Mouse (Mus musculus): ENCODE results near the gene Ccdc175. TPM values are rescaled to one million over a fixed set of nuclear protein-coding genes. Genes with fewer than 3 reads are reported as not detected.

Ccdc175 gene
- polyA plus RNA-seq, 1 experiment: not detected

DNA sequence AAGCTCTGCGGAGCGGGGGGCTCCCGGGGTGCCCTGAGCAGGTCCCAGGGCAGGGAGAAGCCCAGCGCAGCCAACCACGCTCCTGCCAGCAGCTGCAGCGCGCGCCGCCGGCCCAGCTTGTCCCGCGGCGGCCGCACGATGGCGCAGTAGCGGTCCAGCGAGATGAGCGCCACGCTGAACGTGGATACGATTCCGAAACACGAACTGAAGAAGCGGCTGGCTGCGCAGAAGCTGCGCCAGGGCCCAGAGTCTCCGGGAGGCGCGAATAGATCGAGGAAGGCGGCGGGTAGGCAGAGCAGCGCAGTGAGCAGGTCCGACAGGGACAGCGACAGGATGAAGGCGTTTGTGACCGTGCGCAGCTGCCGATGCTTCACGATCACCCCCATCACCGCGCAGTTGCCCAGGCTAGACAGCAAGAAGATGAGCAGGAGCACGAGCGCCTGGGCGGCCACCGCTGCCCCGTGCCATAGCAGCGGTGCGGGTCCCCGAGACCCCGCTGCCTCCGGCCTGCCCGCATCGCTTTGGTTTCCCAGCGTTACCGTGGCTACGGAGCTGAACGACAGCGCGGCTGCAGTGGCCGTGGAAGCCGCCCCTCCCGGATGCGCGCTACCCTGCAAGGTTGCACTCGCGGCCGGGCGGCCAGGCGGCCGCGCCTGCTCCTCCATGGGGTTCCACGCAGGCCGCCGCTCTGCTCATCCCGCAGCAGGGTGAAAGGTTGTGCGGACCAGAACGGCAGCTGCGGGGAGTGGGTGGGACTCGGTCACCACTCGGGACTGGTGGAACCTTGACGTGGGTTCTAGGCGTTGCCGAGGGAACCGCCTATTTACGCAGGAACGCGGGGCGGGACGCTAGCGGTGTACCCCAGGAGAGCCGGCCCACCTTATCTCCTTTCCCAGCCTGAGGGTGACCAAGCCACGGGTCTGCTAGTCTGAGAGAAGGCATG lies 114.2 kb downstream of the Ccdc175 start, which contains the start of gene Gpr135:
Gpr135 (minus strand) TSS at position 799 of the 943 bp plus-strand sequence.
- H3K4me3 ChIP-seq (ENCODE audit: insufficient read depth, poor library complexity, severe bottlenecking): peak within 1 kb of the TSS; percentile 32
- no peaks in the 10 kb centered on the region for H3K79me2 ChIP-seq (ENCODE audit: control insufficient read depth, insufficient read depth)

DNA sequence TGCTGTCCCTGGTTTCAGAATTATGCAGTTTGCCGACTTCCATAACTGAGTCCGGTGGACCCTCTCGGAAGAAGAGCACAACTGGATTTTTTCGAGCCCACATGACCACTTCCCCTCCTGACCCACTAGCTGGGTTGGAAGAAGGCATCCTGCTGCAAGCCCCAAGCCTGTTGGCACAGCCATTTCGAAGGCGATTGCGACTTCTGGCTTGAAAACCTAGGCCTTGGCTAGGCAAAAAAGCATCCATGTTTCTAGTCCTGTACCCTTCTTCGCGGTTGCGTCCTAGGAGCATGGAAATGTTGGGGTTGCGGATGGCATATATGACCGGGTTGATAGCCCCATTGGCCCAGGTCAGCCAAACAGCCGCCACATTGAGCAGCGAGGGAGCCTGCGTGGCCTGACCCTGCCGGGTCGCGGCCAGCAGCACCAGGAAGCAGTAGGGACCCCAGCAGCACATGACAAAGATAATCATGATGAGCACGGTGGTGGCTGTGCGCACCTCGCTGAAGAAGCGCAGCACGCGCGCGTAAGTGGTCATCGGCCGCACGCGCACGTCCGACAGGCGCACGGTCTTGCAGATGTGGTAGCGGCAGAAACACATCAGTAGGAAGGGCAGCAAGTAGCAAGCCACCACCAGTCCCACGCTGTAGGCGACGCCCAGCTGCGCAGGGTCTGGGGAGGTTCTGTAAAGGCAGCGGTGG lies 115.1 kb downstream of the Ccdc175 start:
- no peak overlapping the region for H3ac ChIP-seq (ENCODE audit: control insufficient read depth, insufficient read length, low read depth)
- peaks cover 3% of the 10 kb centered on the region for H3K27me3 ChIP-seq (ENCODE audit: control insufficient read depth, insufficient read depth, insufficient read length)
- H3K4me3 ChIP-seq (ENCODE audit: insufficient read depth, poor library complexity, severe bottlenecking): no peak overlapping the region
- no peaks in the 10 kb centered on the region for H3K36me3 ChIP-seq (ENCODE audit: control insufficient read depth, insufficient read depth)
- TF ChIP-seq MAX (IDR thresholded peaks at IDR 0.05) (no peak), CTCF (IDR thresholded peaks at IDR 0.05; ENCODE audit: control insufficient read depth, insufficient read depth, insufficient read length) (no peak), FOSL1 (IDR thresholded peaks at IDR 0.05; ENCODE audit: insufficient read depth, low read length, poor library complexity, severe bottlenecking) (no peak), CEBPB (IDR thresholded peaks at IDR 0.05; ENCODE audit: low read depth) (no peak), MYOG (IDR thresholded peaks at IDR 0.05; ENCODE audit: control insufficient read depth, extremely low read depth, insufficient read length) (no peak), USF1 (IDR thresholded peaks at IDR 0.05; ENCODE audit: low read depth) (no peak), MYOD1 (IDR thresholded peaks at IDR 0.05; ENCODE audit: control insufficient read depth, insufficient read length, low read depth) (no peak)
- H3K79me3 ChIP-seq (ENCODE audit: low read depth): no peaks in the 10 kb centered on the region
- no peaks in the 10 kb centered on the region for H3K79me2 ChIP-seq (ENCODE audit: control insufficient read depth, insufficient read depth)

More for the DNA sequence above, 114.2 kb downstream of the Ccdc175 start, which contains the start of gene Gpr135:
- H3K79me3 ChIP-seq (ENCODE audit: low read depth): no peaks in the 10 kb centered on the region
- no peak for TF ChIP-seq CEBPB (IDR thresholded peaks at IDR 0.05; ENCODE audit: low read depth)
- no peak for TF ChIP-seq MYOD1 (IDR thresholded peaks at IDR 0.05; ENCODE audit: control insufficient read depth, insufficient read length, low read depth)
- no peak for TF ChIP-seq MYOG (IDR thresholded peaks at IDR 0.05; ENCODE audit: control insufficient read depth, extremely low read depth, insufficient read length)
- no peak for TF ChIP-seq USF1 (IDR thresholded peaks at IDR 0.05; ENCODE audit: low read depth)
- TF ChIP-seq FOSL1 (IDR thresholded peaks at IDR 0.05; ENCODE audit: insufficient read depth, low read length, poor library complexity, severe bottlenecking): no peak
- peak; percentile 99 for TF ChIP-seq CTCF (IDR thresholded peaks at IDR 0.05; ENCODE audit: control insufficient read depth, insufficient read depth, insufficient read length)
- peak; percentile 44 for TF ChIP-seq MAX (IDR thresholded peaks at IDR 0.05)
- peak within 1 kb of the TSS; percentile 71 for H3ac ChIP-seq (ENCODE audit: control insufficient read depth, insufficient read length, low read depth)
- peaks cover 3% of the 10 kb centered on the region for H3K27me3 ChIP-seq (ENCODE audit: control insufficient read depth, insufficient read depth, insufficient read length)
- no peaks in the 10 kb centered on the region for H3K36me3 ChIP-seq (ENCODE audit: control insufficient read depth, insufficient read depth)

DNA sequence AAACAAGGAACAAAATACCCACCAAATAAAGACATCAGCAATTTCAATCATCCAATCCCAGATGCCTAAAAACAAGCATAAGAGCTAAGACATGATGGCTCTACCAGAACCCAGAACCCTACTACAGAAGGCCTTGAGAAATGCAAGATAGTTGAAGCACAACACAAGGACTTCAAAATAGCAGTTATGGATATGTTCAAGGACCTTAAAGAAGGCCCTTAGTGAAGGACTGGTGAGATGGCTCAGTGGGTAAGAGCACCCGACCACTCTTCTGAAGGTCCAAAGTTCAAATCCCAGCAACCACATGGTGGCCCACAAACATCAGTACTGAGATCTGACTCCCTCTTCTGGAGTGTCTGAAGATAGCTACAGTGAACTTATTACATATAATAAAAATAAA lies 127.0 kb downstream of the Ccdc175 start:
- Histone ChIP-seq H3K36me3 (ENCODE audit: control insufficient read depth, insufficient read depth) (no peaks in the 10 kb centered on the region), H3K79me3 (ENCODE audit: low read depth) (no peaks in the 10 kb centered on the region), H3K27me3 (ENCODE audit: control insufficient read depth, insufficient read depth, insufficient read length) (peaks cover 5% of the 10 kb centered on the region), H3ac (ENCODE audit: control insufficient read depth, insufficient read length, low read depth) (no peak overlapping the region), H3K4me3 (ENCODE audit: insufficient read depth, poor library complexity, severe bottlenecking) (no peak overlapping the region), H3K79me2 (ENCODE audit: control insufficient read depth, insufficient read depth) (no peaks in the 10 kb centered on the region)
- TF ChIP-seq MAX (IDR thresholded peaks at IDR 0.05): no peak
- no peak for TF ChIP-seq FOSL1 (IDR thresholded peaks at IDR 0.05; ENCODE audit: insufficient read depth, low read length, poor library complexity, severe bottlenecking)
- no peak for TF ChIP-seq MYOD1 (IDR thresholded peaks at IDR 0.05; ENCODE audit: control insufficient read depth, insufficient read length, low read depth)
- no peak for TF ChIP-seq CEBPB (IDR thresholded peaks at IDR 0.05; ENCODE audit: low read depth)
- no peak for TF ChIP-seq CTCF (IDR thresholded peaks at IDR 0.05; ENCODE audit: control insufficient read depth, insufficient read depth, insufficient read length)
- no peak for TF ChIP-seq USF1 (IDR thresholded peaks at IDR 0.05; ENCODE audit: low read depth)
- TF ChIP-seq MYOG (IDR thresholded peaks at IDR 0.05; ENCODE audit: control insufficient read depth, extremely low read depth, insufficient read length): no peak

DNA sequence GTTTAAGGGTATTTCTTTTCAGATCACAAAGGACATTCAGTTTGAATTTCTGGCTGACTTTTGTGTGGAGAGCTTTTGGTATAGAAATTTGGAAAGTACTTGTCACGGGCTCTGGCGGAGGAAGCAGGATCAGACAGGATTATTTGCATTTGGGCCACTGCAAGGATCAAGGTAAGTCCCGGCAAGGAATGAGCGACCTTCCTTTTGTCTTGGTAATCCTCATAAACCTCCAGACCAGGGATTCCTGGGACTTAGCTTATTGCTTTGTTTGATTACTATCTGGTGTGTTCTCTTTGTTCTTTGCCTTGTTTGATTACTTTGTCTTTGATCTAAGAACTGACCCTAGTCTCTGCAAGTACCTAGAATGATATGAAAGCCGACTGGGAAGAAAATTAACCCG lies 131.0 kb downstream of the Ccdc175 start:
- Histone ChIP-seq H3K79me3 (ENCODE audit: low read depth) (no peaks in the 10 kb centered on the region), H3K79me2 (ENCODE audit: control insufficient read depth, insufficient read depth) (no peaks in the 10 kb centered on the region), H3K36me3 (ENCODE audit: control insufficient read depth, insufficient read depth) (no peaks in the 10 kb centered on the region), H3ac (ENCODE audit: control insufficient read depth, insufficient read length, low read depth) (no peak overlapping the region), H3K27me3 (ENCODE audit: control insufficient read depth, insufficient read depth, insufficient read length) (no peaks in the 10 kb centered on the region), H3K4me3 (ENCODE audit: insufficient read depth, poor library complexity, severe bottlenecking) (no peak overlapping the region)
- TF ChIP-seq FOSL1 (IDR thresholded peaks at IDR 0.05; ENCODE audit: insufficient read depth, low read length, poor library complexity, severe bottlenecking) (no peak), CEBPB (IDR thresholded peaks at IDR 0.05; ENCODE audit: low read depth) (no peak), USF1 (IDR thresholded peaks at IDR 0.05; ENCODE audit: low read depth) (no peak), CTCF (IDR thresholded peaks at IDR 0.05; ENCODE audit: control insufficient read depth, insufficient read depth, insufficient read length) (no peak), MYOG (IDR thresholded peaks at IDR 0.05; ENCODE audit: control insufficient read depth, extremely low read depth, insufficient read length) (no peak), MAX (IDR thresholded peaks at IDR 0.05) (no peak), MYOD1 (IDR thresholded peaks at IDR 0.05; ENCODE audit: control insufficient read depth, insufficient read length, low read depth) (no peak)

DNA sequence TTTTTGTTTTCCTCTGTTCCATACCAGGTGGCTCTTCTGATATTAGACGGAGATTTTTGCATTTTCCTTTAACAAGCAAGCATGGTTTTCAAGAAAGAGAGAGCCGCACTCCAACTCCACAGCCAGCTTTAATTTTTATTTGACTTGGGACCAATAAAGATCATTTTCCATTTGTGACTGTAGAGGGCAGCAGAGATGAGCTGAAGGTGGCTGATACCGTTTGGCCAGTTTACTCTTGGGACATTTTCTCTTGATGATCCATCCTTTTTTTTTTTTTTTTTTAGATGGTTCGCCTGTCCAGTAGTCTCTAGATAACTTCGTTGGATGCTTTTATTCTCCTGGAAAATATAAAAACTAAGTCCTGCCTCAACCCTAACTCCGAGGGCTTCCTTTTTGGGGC lies 131.5 kb downstream of the Ccdc175 start:
- Histone ChIP-seq H3ac (ENCODE audit: control insufficient read depth, insufficient read length, low read depth) (no peak overlapping the region), H3K79me2 (ENCODE audit: control insufficient read depth, insufficient read depth) (no peaks in the 10 kb centered on the region), H3K36me3 (ENCODE audit: control insufficient read depth, insufficient read depth) (no peaks in the 10 kb centered on the region), H3K4me3 (ENCODE audit: insufficient read depth, poor library complexity, severe bottlenecking) (no peak overlapping the region), H3K79me3 (ENCODE audit: low read depth) (no peaks in the 10 kb centered on the region), H3K27me3 (ENCODE audit: control insufficient read depth, insufficient read depth, insufficient read length) (no peaks in the 10 kb centered on the region)
- TF ChIP-seq USF1 (IDR thresholded peaks at IDR 0.05; ENCODE audit: low read depth) (no peak), CTCF (IDR thresholded peaks at IDR 0.05; ENCODE audit: control insufficient read depth, insufficient read depth, insufficient read length) (no peak), MYOG (IDR thresholded peaks at IDR 0.05; ENCODE audit: control insufficient read depth, extremely low read depth, insufficient read length) (no peak), FOSL1 (IDR thresholded peaks at IDR 0.05; ENCODE audit: insufficient read depth, low read length, poor library complexity, severe bottlenecking) (no peak), CEBPB (IDR thresholded peaks at IDR 0.05; ENCODE audit: low read depth) (no peak), MYOD1 (IDR thresholded peaks at IDR 0.05; ENCODE audit: control insufficient read depth, insufficient read length, low read depth) (no peak), MAX (IDR thresholded peaks at IDR 0.05) (no peak)
